Mouse (Mus musculus) spleen, adult 2 months (tissue): ENCODE data around the gene Ppt2. TPM values are rescaled to one million over a fixed set of nuclear protein-coding genes. Genes with fewer than 3 reads are reported as not detected.

Experiments used
- DNase-seq, 2 experiments: peaks; one replicate each; pipeline versions ENCODE4 v3.0.0 to v3.0.0-alpha.2; 2012 to 2021; ENCODE audit warnings: low spot score in 2 of 2, low read depth in 1 of 2
- H3K27ac ChIP-seq: fragments of 200-500 bp; 2 replicates; pipeline ENCODE4 v1.5.1; 2012; ENCODE audit warnings: low read length, inconsistent platforms; ENCODE audit not compliant: insufficient read depth
- H3K27me3 ChIP-seq: fragments of 200-500 bp; 2 replicates; pipeline ENCODE4 v1.6.1; 2012; ENCODE audit warnings: mild to moderate bottlenecking, moderate library complexity, low read length, inconsistent platforms; ENCODE audit not compliant: control insufficient read depth, insufficient read depth
- H3K36me3 ChIP-seq: fragments of 200-500 bp; 2 replicates; pipeline ENCODE4 v1.6.1; 2012; ENCODE audit warnings: mild to moderate bottlenecking, low read length, inconsistent platforms; ENCODE audit not compliant: control insufficient read depth, insufficient read depth
- H3K4me1 ChIP-seq: fragments of 200-500 bp; 2 replicates; pipeline ENCODE4 v1.6.1; 2011; ENCODE audit warnings: inconsistent platforms; ENCODE audit not compliant: control insufficient read depth, insufficient read depth, insufficient read length
- H3K4me3 ChIP-seq: fragments of 200-500 bp; 2 replicates; pipeline ENCODE4 v1.5.1; 2011; ENCODE audit warnings: mild to moderate bottlenecking, inconsistent platforms; ENCODE audit not compliant: insufficient read depth, insufficient read length; ENCODE audit errors: extremely low read depth
- CTCF ChIP-seq: fragments of 200-500 bp; IDR thresholded peaks from 2 replicates; pipeline ENCODE4 v1.5.1; 2011; ENCODE audit warnings: mild to moderate bottlenecking, inconsistent platforms; ENCODE audit not compliant: insufficient read depth, insufficient read length, insufficient replicate concordance; ENCODE audit errors: extremely low read depth
- POLR2A ChIP-seq: fragments of 200-500 bp; IDR thresholded peaks from 2 replicates; pipeline ENCODE4 v1.6.1; 2011; ENCODE audit warnings: low read depth, low read length, inconsistent platforms
- WGBS: fragments of 180-500 bp; shearing (Covaris S2); methylation state at CpG from one replicate; pipeline ENCODE4 v1.1.7; 2018; 5-methylcytosine and 5-hydroxymethylcytosine counted together
- polyA plus RNA-seq: library from polyadenylated mRNA; depleted of rRNA; stranded (reverse); fragments of >200 nt; gene quantifications from 2 replicates; pipeline ENCODE4 v1.2.3, GENCODE M21; 2012

Gene Ppt2
- polyA plus RNA-seq, 1 experiment: 36.3 TPM

DNA sequence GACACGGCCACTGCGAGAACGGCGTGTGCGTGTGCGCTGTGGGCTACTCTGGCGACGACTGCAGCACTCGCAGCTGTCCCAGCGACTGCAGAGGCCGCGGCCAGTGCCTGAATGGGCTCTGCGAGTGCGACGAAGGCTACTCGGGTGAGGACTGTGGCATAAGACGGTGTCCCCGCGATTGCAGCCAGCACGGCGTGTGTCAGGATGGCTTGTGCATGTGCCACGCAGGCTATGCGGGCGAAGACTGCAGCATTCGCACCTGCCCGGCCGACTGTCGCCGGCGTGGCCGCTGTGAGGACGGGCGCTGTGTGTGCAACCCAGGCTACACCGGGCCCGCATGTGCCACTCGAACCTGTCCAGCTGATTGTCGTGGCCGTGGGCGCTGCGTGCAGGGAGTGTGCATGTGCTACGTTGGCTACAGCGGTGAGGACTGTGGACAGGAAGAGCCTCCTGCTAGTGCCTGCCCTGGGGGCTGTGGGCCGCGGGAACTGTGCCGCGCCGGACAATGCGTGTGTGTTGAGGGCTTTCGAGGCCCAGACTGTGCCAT is 44.0 kb upstream of the Ppt2 start:
- TF ChIP-seq CTCF: no peak
- no peaks in the 10 kb centered on the region; the same call in 1 of the 2 replicates for H3K4me1 ChIP-seq
- peaks cover 10% of the 10 kb centered on the region for H3K27me3 ChIP-seq
- no peak overlapping the region for H3K27ac ChIP-seq
- no peaks in the 10 kb centered on the region for H3K36me3 ChIP-seq
- no peak overlapping the region for H3K4me3 ChIP-seq
- WGBS: 42% methylated on average over 49 of the region's 49 CpGs
- no peak for DNase-seq

DNA sequence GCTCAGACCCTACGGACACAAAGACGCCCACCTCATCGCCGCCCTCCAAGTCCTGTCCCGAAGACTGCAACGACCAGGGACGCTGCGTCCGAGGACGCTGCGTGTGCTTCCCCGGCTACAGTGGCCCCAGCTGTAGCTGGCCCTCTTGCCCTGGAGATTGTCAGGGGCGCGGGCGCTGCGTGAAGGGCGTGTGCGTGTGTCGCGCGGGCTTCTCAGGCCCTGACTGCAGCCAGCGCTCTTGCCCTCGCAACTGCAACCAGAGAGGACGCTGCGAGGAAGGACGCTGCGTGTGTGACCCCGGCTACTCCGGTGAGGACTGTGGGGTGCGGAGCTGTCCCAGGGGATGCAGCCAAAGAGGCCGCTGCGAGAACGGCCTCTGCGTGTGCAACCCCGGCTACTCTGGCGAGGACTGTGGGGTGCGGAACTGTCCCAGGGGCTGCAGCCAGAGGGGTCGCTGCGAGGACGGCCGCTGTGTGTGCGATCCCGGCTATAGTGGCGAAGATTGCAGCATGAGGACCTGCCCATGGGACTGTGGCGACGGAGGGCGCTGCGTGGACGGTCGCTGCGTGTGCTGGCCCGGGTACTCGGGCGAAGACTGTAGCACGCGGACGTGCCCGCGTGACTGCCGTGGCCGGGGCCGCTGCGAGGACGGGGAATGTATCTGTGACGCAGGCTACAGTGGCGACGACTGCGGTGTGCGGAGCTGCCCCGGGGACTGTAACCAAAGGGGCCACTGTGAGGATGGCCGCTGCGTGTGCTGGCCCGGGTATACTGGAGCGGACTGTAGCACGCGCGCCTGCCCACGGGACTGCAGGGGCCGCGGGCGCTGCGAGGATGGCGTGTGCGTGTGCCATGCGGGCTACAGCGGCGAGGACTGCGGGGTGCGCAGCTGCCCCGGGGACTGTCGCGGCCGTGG is 43.1 kb upstream of the Ppt2 start:
- Histone ChIP-seq H3K27me3 (peaks cover 10% of the 10 kb centered on the region), H3K27ac (no peak overlapping the region), H3K4me1 (no peaks in the 10 kb centered on the region; the same call in 1 of the 2 replicates), H3K4me3 (no peak overlapping the region), H3K36me3 (no peaks in the 10 kb centered on the region)
- DNase-seq: no peak
- WGBS: 26% methylated on average over 93 of the region's 93 CpGs
- no peak for TF ChIP-seq POLR2A
- no peak for TF ChIP-seq CTCF

- Histone ChIP-seq H3K27ac (no peak within 1 kb of the TSS), H3K27me3 (peaks cover 10% of the 10 kb centered on the region), H3K4me1 (no peaks in the 10 kb centered on the region; the same call in 1 of the 2 replicates), H3K4me3 (no peak within 1 kb of the TSS), H3K36me3 (no peaks in the 10 kb centered on the region)
- 67% methylated on average over 7 of the region's 7 CpGs for WGBS
- TF ChIP-seq POLR2A (no peak), CTCF (no peak)
- no peak for DNase-seq
Observed at GRCm38 (mm10) chr17:34670235-34670634, 41.9 kb upstream of the Ppt2 start, which contains the start of gene Tnxb. Tnxb (plus strand) TSS chr17:34670535.

- 57% methylated on average over 7 of the region's 7 CpGs for WGBS
- no peaks in the 10 kb centered on the region for H3K4me1 ChIP-seq
- TF ChIP-seq POLR2A: no peak
- no peak for TF ChIP-seq CTCF
- DNase-seq: no peak
- H3K36me3 ChIP-seq: no peaks in the 10 kb centered on the region
- H3K27me3 ChIP-seq: peaks cover 4% of the 10 kb centered on the region; the same call in 1 of the 2 replicates
- no peak overlapping the region for H3K4me3 ChIP-seq
- no peak overlapping the region for H3K27ac ChIP-seq
Observed at GRCm38 (mm10) chr17:34664472-34664871, 36.2 kb upstream of the Ppt2 start.

GRCm38 (mm10) chr17:34663558-34663957 is 35.2 kb upstream of the Ppt2 start:
- Histone ChIP-seq H3K36me3 (no peaks in the 10 kb centered on the region), H3K4me3 (no peak overlapping the region), H3K27me3 (peaks cover 4% of the 10 kb centered on the region; the same call in 1 of the 2 replicates), H3K4me1 (no peaks in the 10 kb centered on the region; the same call in 1 of the 2 replicates), H3K27ac (no peak overlapping the region)
- WGBS: 44% methylated on average over 1 of the region's 1 CpGs
- TF ChIP-seq CTCF (no peak), POLR2A (no peak)
- no peak for DNase-seq

- Histone ChIP-seq H3K4me1 (no peaks in the 10 kb centered on the region; the same call in 1 of the 2 replicates), H3K4me3 (no peak overlapping the region), H3K27me3 (peaks cover 4% of the 10 kb centered on the region; the same call in 1 of the 2 replicates), H3K27ac (no peak overlapping the region), H3K36me3 (no peaks in the 10 kb centered on the region)
- WGBS: 84% methylated on average over 8 of the region's 8 CpGs
- TF ChIP-seq CTCF (no peak), POLR2A (no peak)
- DNase-seq: no peak
Observed at GRCm38 (mm10) chr17:34662978-34663377, 34.7 kb upstream of the Ppt2 start.
